16 mouse cellular contexts compared by ENCODE assay signal in genomic region chr1:158605597-158605996, GRCm38 (mm10).
"Had no signal": no experiment of that assay in that cellular context is flagged by ENCODE, and none has a peak within 500 bp of the region (broad histone marks: within the 10 kb centered on the region; RNA-seq: fewer than 3 reads in every experiment).

No protein-coding gene starts in this region.

- H3K9ac ChIP-seq: liver, embryonic 15.5 days; neural tube, embryonic 13.5 days had no signal

- H3K36me3 ChIP-seq: limb, embryonic 10.5 days; liver, embryonic 15.5 days had no signal

- H3K27me3 ChIP-seq: liver, embryonic 15.5 days; neural tube, embryonic 13.5 days had no signal

- H3K4me2 ChIP-seq: liver, embryonic 11.5 days; liver, embryonic 15.5 days; neural tube, embryonic 13.5 days had no signal

- ATAC-seq: lung, postnatal 0 days had no signal

- H3K27ac ChIP-seq: kidney, postnatal 0 days; layer of hippocampus, adult 2 months; limb, embryonic 10.5 days; liver, embryonic 15.5 days; neural tube, embryonic 13.5 days; stomach, postnatal 0 days had no signal

- H3K9me3 ChIP-seq: limb, embryonic 10.5 days; liver, embryonic 15.5 days; neural tube, embryonic 13.5 days had no signal

- DNase-seq: kidney, adult 18-20 months; kidney, postnatal 4 days; lung, adult 2 months; lung, postnatal 36 days; midbrain, embryonic 14.5 days; right cerebral cortex, adult 18-20 months; right cerebral cortex, postnatal 25 days; thymus, postnatal 4 days had no signal

- H3K4me1 ChIP-seq: limb, embryonic 10.5 days; liver, embryonic 15.5 days had no signal

- H3K4me3 ChIP-seq: layer of hippocampus, adult 2 months; limb, embryonic 10.5 days; liver, embryonic 15.5 days; neural tube, embryonic 13.5 days had no signal
